Mouse (Mus musculus) midbrain, embryonic 12.5 days (tissue): ENCODE data around the gene Terf2. TPM values are rescaled to one million over a fixed set of nuclear protein-coding genes. Genes with fewer than 3 reads are reported as not detected.
A peak's percentile ranks its signal among the peaks of the same experiment; 100 is the strongest.

ENCODE experiments used
- microRNA-seq: library from miRNA; unstranded; fragments of <30 nt; microRNA quantifications from one replicate; pipeline ENCODE4, GENCODE M21; 2017
- polyA plus RNA-seq: library from polyadenylated mRNA; unstranded; fragments of >200 nt; fragmentation: Nextera tagmentation; extraction: Ambion mirVana; gene quantifications from 2 replicates; pipeline ENCODE4 v1.2.1, GENCODE M21; 2016

Gene Terf2
- polyA plus RNA-seq, 1 experiment from 2014 or later = 22.5 TPM

Small RNA genes lying within 50 kb of the gene (microRNA-seq; reads per million reads assigned to microRNA genes)
- 2.3 reads per million, percentile 2 among the genes with 10 or more reads in this experiment for gene Mir7075

Other genes with a start within 250 kb of the Terf2 start
- 0.34 and 0.38 TPM in 2 replicates for gene Has3, start 226.3 kb downstream of the Terf2 start, polyA plus RNA-seq
- gene Utp4, start 202.9 kb downstream of the Terf2 start, polyA plus RNA-seq = 49.7 and 54.2 TPM in 2 replicates
- 9.0 and 12.4 TPM in 2 replicates for gene Sntb2, start 160.8 kb downstream of the Terf2 start, polyA plus RNA-seq
- gene Vps4a, start 65.3 kb downstream of the Terf2 start, polyA plus RNA-seq = 97.4 and 98.1 TPM in 2 replicates
- gene Pdf, start 47.9 kb downstream of the Terf2 start, polyA plus RNA-seq = 35.8 and 42.5 TPM in 2 replicates
- gene Cog8, start 39.9 kb downstream of the Terf2 start, polyA plus RNA-seq = 45.8 and 47.7 TPM in 2 replicates
- gene Nip7, start 39.7 kb downstream of the Terf2 start, polyA plus RNA-seq = 87.2 and 93.1 TPM in 2 replicates
- not detected in 2 replicates for gene Tmed6, start 30.9 kb downstream of the Terf2 start, polyA plus RNA-seq
- 155 and 156 TPM in 2 replicates for gene Cyb5b, start 54.1 kb upstream of the Terf2 start, polyA plus RNA-seq
- gene Nfat5, start 196.9 kb upstream of the Terf2 start, polyA plus RNA-seq = 14.3 and 15.6 TPM in 2 replicates